Mouse (Mus musculus) cerebellum, adult 11 months (tissue): ENCODE results near the gene Zfp239.
A peak's percentile ranks its signal among the peaks of the same experiment; 100 is the strongest.
"Not testable (repeated sequence)": the region's sequence is repeated elsewhere in the genome, so short reads cannot be mapped to it uniquely, and the experiment has no call there.

Experiments used
- DNase-seq: peaks from one replicate; pipeline ENCODE4 v3.0.0; 2022

Gene Zfp239

DNA sequence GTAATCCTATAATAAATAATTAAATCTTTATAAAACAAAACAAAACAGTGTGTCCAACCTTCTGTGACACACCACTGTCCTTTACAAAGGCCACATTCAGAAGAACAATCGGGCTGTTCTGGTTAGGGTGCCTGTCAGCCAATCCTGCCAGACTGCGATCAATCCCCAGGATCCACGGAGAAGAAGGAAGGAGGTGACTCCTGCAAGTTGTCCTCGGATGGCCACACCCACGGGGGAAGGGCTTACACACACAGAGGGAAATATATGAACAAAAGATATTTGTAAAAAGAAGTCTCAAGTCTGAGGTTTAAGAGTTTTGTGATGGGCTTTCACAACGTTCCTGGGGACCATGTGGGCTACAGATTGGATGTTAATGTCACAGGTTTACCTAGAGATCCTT lies at the start of gene Zfp239:
Gene Zfp239 (plus strand): TSS at position 253 of the 400 bp plus-strand sequence.
- DNase-seq: no peak

DNA sequence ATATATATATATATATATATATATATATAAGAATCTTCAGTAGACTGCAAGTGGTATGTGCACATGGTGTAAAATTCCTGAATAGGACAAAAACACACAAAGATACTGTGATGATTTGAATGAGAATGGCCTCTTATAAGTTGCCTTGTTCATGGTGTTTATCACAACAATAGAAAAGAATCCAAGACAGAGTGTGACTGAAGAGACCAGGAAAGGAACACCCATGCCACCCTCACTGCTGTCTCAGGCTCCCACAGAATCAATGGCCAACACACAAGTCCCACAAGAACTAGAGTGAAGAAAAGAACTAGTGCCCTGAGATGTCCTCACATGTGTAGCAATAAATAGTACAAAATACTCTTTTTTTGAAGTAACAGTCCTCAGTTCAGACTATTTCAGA lies 47.2 kb upstream of the Zfp239 start:
- DNase-seq: no peak

DNA sequence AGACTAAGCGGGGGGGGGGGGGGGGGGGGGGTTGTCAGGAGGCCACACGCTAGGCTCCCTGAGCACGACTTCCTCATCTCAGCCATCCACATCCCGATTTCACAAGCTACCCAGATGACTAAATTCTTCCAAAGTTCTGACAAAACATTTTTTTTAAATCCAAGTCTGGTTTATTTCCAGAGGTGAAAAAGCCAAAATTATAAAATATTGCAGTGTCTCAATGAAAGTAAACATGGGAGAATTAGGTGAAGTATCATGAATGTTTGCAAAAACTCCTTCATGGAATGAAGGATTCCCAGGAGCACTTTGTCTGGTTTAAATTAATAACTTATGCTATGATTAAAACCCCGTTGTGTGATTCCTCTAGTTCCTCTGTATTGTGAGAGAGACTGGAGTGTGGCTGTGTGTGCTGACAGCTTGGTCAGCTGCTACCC lies 44.8 kb upstream of the Zfp239 start:
- DNase-seq: no peak

DNA sequence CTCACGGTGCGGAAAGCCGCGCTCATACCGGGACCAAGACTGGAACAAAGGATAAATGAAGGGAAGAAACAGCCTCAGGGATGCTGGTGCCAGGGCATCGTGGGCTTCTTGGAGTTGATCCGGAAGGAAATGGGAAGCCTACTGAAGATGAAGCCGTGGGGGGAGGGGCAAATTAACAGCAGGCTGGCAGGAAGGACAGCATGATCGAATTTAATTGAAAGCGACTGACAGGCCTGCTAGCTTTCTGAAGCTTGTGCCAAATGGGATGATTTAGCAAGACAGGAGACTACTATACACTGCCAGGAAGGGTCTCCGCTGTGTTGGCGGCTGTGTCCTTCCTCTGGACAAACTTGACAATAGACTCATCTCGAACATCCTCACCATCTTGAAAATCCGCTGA lies 41.6 kb upstream of the Zfp239 start:
- no peak for DNase-seq

DNA sequence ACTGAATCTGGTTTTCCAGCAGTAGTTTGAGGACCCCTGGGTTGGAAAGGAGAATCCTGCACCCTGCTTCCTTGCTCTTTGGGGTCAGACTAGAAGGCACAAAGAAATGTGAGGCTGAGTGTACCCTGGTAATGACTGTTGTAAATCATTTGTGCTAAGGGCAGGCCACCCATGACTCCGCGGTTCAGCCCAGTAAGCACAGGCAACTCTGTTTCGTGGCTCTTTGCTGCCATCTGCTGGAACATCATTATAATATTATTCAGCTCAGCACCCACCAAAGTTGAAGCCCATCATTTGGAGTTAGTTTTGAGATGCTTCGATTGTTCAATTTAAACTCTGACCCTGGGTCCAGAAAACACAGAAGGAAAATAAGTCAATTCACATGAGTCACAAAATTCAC lies 36.5 kb upstream of the Zfp239 start:
- DNase-seq: peak; percentile 43

DNA sequence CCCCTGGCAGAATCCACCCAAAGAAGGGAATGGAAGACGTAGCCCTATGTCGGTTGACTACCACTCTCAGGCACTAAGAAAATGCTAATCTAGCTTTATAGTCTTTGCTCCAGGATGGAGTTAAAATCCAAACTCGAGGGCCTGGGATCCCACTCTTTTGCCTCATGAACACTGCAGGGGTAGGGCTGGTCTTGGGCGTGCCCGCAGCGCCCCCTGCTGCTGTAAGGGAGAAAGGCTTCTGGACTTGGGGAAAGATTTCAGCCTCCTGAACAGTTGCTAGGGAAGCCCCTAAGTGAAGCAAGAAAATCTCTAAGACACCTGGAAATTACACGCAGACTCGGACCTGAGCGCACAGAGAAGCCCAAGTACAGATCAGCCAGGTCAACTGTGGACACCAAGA lies 33.6 kb upstream of the Zfp239 start:
- DNase-seq: peak; percentile 22

DNA sequence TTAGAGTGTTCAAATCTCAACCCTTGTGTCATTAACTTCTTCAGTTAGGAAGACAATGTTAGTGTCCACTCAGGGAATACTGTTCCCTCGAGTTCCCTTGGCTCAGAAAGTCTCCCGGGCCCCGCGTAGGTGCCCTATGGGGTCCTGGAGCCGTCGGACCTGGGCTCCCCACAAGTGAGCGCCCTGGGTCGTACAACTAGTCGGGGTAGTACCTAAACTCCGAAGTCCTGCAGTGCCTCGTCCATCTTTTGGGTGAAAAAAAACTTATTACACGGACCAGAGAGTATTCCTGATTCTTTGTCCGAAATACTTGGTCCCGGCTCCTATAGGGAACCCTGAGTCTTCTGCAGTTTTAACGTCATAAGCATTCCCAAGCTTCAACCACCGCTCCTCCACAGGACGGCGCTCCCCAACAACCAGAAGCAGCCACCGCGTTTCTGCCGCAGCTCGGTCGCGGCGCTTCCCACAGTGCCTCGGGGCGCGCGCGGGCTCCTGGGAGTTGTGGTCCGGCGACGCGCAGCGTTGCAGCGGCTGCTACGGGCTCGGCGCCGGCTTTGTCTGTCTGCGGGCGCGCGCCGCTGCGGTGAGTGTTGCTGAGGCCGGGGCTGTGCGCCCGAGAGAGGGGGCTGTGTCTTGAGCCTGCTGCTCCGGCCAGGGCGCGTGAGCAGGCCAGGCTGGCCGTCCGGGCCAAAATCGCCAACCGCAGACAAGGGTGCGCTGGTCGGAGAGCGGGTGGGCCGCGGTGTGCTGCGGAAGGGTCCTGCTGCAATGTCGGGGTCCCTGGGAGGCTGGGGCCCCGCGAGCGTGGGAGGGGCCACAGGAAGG lies 21.0 kb upstream of the Zfp239 start, which contains the start of gene Zfp637:
Gene Zfp637 (plus strand): TSS at position 495 of the 825 bp plus-strand sequence.
- peak; percentile 86 for DNase-seq

DNA sequence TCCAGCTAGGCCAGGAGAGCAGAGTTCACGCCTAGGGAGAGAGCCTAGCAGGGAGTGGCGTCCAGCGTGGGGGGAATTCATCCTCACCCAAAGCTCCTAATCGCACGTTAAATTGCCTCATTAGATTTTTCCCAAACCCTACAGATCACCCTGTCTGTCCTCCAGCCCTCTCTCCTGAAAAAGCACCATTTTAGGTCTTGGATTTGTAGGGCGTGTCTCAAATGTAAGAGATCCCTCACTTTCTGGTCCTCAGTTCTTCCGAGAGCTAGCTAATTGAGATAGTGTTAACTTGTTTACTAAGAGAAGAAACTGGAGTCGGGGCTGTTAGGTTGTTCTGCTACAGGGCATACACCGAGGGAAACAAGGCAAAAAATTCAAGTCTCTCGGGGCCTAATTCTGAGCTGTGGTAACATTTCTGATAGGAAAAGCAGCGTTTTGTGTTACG lies 20.4 kb upstream of the Zfp239 start:
- DNase-seq: no peak

DNA sequence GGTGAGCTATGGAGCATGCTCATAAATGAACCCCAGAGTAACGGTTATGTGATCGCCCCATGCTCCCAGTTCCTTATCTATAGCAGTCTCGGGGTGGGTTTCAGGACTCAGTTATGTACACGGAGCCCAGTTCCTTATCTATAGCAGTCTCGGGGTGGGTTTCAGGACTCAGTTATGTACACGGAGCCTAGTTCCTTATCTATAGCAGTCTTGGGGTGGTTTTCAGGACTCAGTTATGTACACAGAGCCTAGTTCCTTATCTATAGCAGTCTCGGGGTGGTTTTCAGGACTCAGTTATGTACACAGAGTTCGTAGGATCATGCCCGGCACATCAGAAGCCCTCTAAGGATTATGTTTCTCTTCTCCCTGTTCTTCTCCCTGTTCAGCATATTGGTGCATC lies 17.3 kb upstream of the Zfp239 start:
- DNase-seq: no peak

DNA sequence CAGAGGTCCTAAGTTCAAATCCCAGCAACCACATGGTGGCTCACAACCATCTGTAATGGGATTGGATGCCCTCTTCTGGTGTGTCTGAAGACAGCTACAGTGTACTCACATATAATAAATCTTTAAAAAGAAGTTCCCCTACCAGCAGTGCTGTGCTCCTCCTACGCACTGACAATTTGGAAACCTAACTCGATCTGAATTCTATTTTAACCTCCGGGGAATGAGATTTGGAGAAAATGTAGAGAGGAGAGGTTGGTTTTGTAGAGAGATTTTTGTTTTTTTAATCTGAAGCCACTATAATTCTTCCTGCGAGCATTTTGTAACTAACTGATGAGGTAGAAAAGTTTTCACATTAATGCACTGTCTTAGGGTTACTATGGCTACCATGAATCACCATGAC lies 15.2 kb upstream of the Zfp239 start:
- not testable (repeated sequence) for DNase-seq

DNA sequence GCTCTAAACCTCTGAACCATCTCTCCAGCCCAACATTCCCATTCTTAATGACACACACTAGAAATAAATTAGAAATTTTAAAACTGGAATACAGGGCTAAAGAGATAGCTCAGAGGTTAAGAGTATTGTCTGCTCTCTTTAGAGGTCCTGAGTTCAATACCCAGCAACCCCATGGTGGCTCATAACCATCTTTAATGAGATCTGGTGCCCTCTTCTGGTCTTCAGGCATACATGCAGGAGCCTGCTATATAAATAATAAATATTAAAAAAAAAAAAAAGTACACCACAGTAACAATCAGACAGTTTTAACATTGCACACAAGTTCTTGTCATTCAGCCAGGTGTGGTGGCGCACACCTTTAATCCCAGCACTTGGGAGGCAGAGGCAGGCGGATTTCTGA lies 14.1 kb upstream of the Zfp239 start:
- DNase-seq: no peak

DNA sequence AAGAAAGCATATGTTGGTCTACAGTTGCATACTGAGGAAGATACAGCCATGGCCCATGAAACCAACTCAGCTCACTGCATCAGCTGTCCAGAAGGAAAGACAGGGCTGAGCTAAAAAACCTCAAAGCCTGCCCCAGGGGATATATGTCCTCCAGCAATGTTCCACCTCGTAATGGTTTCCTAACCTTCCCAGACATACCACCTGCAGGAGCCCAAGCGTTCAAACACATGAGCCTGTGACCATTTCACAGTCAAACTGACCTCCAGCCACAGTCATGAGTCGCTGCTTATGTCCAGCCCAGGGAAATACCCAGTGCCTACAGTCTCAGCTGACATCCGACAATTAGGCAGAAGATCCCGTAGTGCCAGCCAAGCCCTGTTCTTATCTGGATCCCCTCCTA lies 13.3 kb upstream of the Zfp239 start:
- DNase-seq: no peak

DNA sequence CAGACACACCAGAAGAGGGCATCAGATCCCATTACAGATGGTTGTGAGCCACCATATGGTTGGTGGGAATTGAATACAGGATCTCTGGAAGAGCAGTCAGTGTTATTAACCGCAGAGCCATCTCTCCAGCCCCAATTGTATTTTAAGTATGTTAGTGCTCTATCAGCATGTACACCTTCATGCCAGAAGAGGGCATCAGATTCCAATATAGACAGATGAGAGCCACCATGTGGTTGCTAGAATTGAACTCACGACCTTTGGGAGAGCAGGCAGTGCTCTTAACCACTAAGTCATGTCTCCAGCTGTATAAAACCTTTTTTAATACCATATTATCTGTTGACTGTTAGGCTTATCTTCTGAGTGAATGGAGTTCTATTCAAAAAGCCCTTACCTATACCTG lies 10.2 kb upstream of the Zfp239 start:
- no peak for DNase-seq

DNA sequence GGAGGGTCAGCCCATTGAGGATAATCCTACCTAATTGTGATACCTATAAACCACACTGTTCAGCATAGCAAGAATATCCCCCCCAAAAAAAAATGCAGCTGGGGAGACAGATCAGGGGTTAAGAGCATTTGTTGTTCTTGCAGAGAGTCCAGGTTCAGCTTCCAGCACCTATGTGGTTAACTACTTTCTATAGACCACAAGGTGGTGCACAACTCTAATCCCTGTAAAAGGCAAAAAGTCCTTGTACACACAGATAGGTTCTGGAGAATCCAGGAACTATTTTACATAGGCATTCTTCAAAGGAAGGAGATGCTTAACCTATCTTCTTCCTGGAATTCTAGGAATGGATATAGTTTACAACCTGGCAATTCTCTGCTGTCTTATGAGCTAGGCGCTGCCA lies 3.9 kb upstream of the Zfp239 start:
- DNase-seq: no peak

DNA sequence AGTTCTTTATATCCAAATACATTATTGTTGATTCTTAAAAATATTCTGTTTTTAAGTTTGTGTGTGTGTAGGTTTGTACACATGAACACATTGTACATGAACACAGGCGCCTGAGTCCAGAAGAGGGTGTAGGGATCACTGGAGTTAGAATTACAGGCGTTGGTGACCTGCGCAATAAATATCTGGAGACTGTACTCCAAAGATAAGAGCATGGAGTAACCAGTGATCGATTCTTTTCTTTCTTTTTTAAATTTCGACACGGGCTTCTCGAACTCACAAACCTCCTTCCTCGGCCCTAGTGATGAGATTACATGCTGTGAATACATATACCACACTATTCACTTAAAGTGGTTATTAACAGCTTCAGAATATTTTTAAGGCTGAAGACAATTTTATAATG lies 565 bp downstream of the Zfp239 start:
- no peak for DNase-seq

DNA sequence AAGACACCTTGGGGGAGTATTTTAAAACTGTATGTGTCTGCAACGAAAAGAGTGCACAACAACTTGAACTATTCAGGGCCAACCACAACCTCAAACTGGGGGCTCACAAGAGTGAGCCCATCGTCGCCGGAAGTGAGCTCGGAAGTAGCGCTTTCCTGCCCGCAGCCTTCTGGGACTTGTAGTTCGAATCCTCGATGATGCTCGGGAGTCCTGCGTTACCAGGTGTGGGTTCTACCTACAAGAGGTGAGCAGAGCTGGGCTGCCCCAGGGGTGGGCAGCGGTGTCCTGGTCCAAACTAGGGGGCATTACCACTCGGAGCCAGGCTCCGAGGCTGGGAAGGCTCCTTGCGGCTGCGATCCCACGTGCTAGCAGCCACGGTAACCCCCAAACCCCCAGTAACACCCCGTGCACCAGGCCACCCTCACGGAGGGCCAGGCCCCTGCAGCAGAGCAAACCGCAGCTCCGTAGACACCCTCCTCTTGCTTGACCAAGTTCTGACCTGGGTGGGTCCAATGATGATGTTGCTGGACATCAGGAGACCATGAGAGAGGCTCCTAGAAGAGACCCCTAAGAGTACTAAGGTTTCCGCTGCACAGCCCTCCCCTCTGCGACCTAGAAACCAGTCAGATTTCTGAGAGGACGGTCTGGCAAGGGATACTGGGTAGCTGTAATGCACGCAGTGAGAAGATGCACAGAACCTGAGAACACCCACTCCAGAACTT lies 1.2 kb downstream of the Zfp239 start:
- peak; percentile 62 for DNase-seq

DNA sequence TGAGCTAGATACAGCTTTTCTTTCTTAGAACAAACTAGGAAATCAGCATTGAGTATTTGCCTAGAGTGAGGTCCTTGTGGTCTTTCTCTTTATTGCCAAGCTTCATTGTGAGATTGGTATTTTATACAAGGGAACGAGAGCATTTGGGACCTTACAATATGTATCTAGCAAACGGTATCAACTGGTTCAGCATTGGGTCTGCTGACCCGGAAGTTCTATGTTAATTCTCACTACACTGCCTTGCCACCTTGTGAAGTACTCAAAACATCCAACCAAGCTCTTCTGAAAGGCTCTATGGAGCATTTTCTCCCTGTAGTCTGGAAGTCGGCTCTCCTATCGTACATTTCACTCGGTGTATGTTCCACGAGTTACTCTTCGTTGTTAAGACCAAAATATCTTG lies 1.9 kb downstream of the Zfp239 start:
- no peak for DNase-seq

DNA sequence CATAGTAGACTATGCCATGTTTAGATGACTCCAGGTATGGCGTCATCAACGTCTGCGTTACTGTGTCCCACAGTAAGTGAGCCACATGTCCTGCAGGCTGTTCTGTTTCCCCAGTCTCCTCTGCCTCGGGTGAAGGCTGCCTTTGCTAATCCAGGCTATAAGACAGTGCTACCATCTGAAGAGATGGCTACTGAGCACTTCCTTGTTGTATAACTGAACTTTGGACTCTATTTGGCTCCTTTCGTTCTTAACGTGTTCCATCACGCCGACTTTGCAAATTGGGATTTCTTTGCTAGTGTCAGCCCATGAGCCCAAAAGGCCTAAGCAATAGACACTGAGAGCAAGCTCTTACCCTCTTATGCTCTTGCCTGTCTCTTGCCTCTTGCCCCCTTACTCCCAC lies 6.3 kb downstream of the Zfp239 start:
- DNase-seq: no peak

DNA sequence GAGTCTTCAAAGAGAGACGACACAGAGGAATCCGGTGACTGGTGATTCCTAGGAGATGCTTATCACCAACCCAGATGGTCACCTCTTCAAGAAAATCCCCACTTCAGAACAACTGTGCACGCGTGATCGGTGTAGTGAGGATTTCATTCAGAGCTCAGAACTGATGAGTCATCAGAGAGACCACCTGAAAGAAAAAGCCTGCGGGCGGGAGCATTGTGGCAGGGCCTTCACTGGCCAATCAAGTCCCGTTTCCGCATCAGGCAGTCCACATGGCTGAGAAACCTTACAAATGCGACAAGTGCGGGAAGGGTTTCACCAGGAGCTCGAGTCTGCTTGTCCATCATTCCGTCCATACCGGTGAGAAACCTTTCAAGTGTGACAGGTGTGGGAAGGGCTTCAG lies 9.1 kb downstream of the Zfp239 start:
- DNase-seq: no peak

DNA sequence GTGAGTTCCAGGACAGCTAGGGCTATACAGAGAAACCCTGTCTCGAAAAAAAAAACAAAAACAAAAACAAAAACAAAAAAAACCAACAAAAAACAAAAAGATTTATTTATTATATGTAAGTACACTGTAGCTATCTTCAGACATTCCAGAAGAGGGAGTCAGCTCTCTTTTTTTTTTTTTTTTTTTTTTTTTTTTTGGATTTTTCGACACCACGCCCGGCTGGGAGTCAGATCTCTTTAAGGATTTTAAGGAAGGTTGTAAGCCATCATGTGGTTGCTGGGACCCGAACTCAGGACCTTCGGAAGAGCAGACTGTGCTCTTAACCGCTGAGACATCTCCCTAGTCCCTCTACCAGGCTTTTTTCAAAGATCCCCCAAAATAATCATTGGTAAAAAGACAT lies 11.6 kb downstream of the Zfp239 start:
- not testable (repeated sequence) for DNase-seq

DNA sequence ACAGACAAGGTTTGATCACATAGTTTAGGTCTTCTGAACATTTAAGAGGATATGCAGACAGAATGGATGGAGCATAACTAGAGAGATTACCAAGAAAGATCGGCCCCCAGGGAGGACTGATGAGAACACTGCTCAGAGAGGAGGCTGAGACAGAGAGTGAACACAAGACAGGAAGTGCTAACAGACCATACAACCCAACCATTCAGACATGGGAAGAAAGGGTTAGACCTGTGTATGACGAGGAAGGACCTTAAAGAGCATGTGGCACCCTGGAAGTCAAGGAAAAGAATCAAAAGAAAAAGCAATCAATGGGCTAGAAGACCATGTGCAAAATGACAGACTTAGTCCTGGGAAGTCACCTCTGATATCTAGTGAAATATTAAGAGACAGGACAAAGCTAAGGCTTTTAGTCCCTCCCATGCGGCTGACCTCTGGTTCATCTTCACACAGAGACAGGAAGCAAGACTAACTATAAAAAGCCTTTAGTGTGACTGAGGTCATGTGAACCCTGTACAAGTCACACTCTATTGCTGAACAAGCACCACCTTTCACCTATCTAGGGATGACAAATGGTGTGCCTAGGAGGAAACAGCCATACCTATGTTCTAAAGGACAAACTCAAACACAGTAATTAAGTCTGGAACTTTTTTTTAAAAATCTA lies 12.9 kb downstream of the Zfp239 start:
- DNase-seq: no peak

DNA sequence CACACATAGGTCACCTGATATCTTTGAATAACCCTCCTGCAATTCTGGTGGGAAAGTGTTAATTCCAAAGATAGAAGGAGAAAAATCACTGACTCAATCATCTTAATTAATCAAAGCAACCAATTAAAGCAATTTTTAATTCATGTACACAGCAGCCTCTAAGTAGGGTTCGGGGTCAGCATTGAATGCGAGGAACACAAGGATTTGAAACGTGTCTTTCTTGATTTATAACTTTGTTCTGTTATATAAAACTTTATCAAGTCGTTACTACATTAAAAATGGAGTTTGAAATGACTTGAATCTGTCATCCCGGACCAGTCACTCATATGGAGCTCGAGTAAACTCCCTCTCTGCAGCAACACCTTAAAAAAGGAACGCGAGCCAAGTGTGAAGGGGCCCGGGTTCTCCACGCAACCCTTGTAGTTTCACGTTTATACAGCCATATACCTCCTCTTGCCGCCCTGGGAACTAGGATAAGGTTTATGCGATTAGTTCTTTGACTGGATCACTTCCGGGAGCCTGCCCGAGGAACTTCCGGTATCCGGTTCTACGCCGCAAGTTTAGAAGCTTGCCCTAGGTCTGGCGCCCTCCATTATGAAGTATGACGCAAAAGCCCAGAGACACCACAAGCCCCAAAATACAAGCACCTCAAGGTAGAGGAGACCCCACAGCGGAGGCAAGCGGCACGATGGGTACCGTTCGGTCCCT lies 17.0 kb downstream of the Zfp239 start:
- no peak for DNase-seq
